In genomic region chr4:156185456-156185949, GRCm38 (mm10) we compare ENCODE assay signal across 9 mouse cellular contexts. TPM values are rescaled to one million over a fixed set of nuclear protein-coding genes. Genes with fewer than 3 reads are reported as not detected.
A peak's percentile ranks its signal among the peaks of the same experiment; 100 is the strongest.
DNase-seq lines count a peak whose midpoint lies in the region; ATAC-seq and TF ChIP-seq lines count a peak whose summit lies in the region.
"Had no signal": no experiment of that assay in that cellular context is flagged by ENCODE, and none has a peak within 500 bp of the region (broad histone marks: within the 10 kb centered on the region; RNA-seq: fewer than 3 reads in every experiment).

No protein-coding gene starts in this region.

- H3K27ac ChIP-seq in gastrocnemius, adult 2 months = peak overlapping the region; percentile 35; the same call in 1 of the 2 replicates
- H3K27ac ChIP-seq in forebrain, embryonic 14.5 days (ENCODE audit: low read depth, low read length) = peak overlapping the region; percentile 94
- H3K27ac ChIP-seq in liver, embryonic 16.5 days (ENCODE audit: low read length) = no peak overlapping the region; the same call in 1 of the 2 replicates

- peaks cover 75% of the 10 kb centered on the region for H3K4me1 ChIP-seq in E14TG2a.4 (replicated peaks; ENCODE audit: low read depth, low read length)
- peaks cover 59% of the 10 kb centered on the region for H3K4me1 ChIP-seq in forebrain, embryonic 14.5 days (ENCODE audit: control insufficient read depth, insufficient read depth, low read length)
- peaks cover 37% of the 10 kb centered on the region for H3K4me1 ChIP-seq in liver, embryonic 16.5 days (ENCODE audit: control insufficient read depth, low read depth, low read length)

- H3K4me2 ChIP-seq in forebrain, embryonic 14.5 days (ENCODE audit: low read length) = peak overlapping the region; percentile 81
- peak overlapping the region; percentile 51 for H3K4me2 ChIP-seq in liver, embryonic 16.5 days (ENCODE audit: low read depth, low read length)

- peak overlapping the region; percentile 80 for H3K9ac ChIP-seq in forebrain, embryonic 14.5 days (ENCODE audit: low read length)
- H3K9ac ChIP-seq in liver, embryonic 16.5 days (ENCODE audit: low read depth, low read length) = no peak overlapping the region

- H3K27me3 ChIP-seq in E14TG2a.4 (ENCODE audit: insufficient read depth, low read length) = no peaks in the 10 kb centered on the region
- no peaks in the 10 kb centered on the region for H3K27me3 ChIP-seq in forebrain, embryonic 14.5 days (replicated peaks; ENCODE audit: control insufficient read depth, insufficient read depth, low read length)
- no peaks in the 10 kb centered on the region for H3K27me3 ChIP-seq in liver, embryonic 16.5 days (ENCODE audit: control insufficient read depth, insufficient read depth, low read depth, low read length)

- intact Hi-C loops in gastrocnemius, adult 2 months (cut with DNase I) = no loop called here
- intact Hi-C loops in gastrocnemius, postnatal 36 days (cut with DNase I) = no loop called here

- DNase-seq in gastrocnemius, adult 2 months = no peak
- no peak for DNase-seq in gastrocnemius, postnatal 36 days
- no peak for DNase-seq in forebrain, embryonic 14.5 days (ENCODE audit: low spot score)
- no peak for DNase-seq in embryo, embryonic 10.5 days (ENCODE audit: low spot score)
- no peak for DNase-seq in cerebellum, postnatal 36 days
- no peak for DNase-seq in adrenal gland, adult (ENCODE audit: inconsistent age in 2 of 2, low spot score in 1 of 2)
- DNase-seq: spleen, adult 18-20 months had no signal

- H3K4me3 ChIP-seq in gastrocnemius, adult 2 months = peak overlapping the region; percentile 51
- H3K4me3 ChIP-seq in E14TG2a.4 (replicated peaks; ENCODE audit: low read length) = peak overlapping the region; percentile 93
- H3K4me3 ChIP-seq in forebrain, embryonic 14.5 days (ENCODE audit: low read depth, low read length) = peak overlapping the region; percentile 51
- H3K4me3 ChIP-seq in liver, embryonic 16.5 days (ENCODE audit: low read depth, low read length) = peak overlapping the region; percentile 35

- ATAC-seq in forebrain, embryonic 14.5 days = no peak
- peak; percentile 64 for ATAC-seq in liver, embryonic 16.5 days (ENCODE audit: low read depth)

- peaks cover 86% of the 10 kb centered on the region for H3K36me3 ChIP-seq in E14TG2a.4 (ENCODE audit: insufficient read depth, low read length)
- H3K36me3 ChIP-seq in forebrain, embryonic 14.5 days (ENCODE audit: control insufficient read depth, insufficient read depth, low read length) = peaks cover 31% of the 10 kb centered on the region
- no peaks in the 10 kb centered on the region for H3K36me3 ChIP-seq in liver, embryonic 16.5 days (ENCODE audit: control insufficient read depth, insufficient read depth)

- WGBS in forebrain, embryonic 14.5 days = 63% methylated on average over 13 of the region's 13 CpGs
- WGBS in liver, embryonic 16.5 days (ENCODE audit: insufficient replicate concordance) = 51% methylated on average over 13 of the region's 13 CpGs

- TF ChIP-seq CTCF in gastrocnemius, adult 2 months (IDR thresholded peaks at IDR 0.05) = no peak
- TF ChIP-seq CTCF in E14TG2a.4 (conservative IDR thresholded peaks at IDR 0.05; ENCODE audit: low read length) = no peak

- H3K9me3 ChIP-seq in E14TG2a.4 (ENCODE audit: low read length) = peaks cover 31% of the 10 kb centered on the region
- H3K9me3 ChIP-seq in forebrain, embryonic 14.5 days (replicated peaks; ENCODE audit: control insufficient read depth, low read length) = no peaks in the 10 kb centered on the region
- H3K9me3 ChIP-seq in liver, embryonic 16.5 days (replicated peaks; ENCODE audit: control insufficient read depth, low read length) = no peaks in the 10 kb centered on the region

RNA-seq across cellular contexts. Expression of gene Agrn, which starts 11.8 kb away (rescaled TPM):
- total RNA-seq in gastrocnemius, adult 2 months (2021) = 1 to 10 TPM; 6.9 to 8.0 TPM
- total RNA-seq in gastrocnemius, postnatal 36 days (2021) = 1 to 10 TPM; 7.0 to 8.6 TPM
- 72.2 and 88.4 TPM in 2 replicates for polyA plus RNA-seq in forebrain, embryonic 14.5 days (2014; fragmentation: Nextera tagmentation; extraction: Ambion mirVana)
- 6.7 and 7.7 TPM in 2 replicates for polyA plus RNA-seq in liver, embryonic 16.5 days (2015; fragmentation: Nextera tagmentation; extraction: Ambion mirVana)

RNA-seq across cellular contexts. Expression of gene Isg15, which starts 15.1 kb away (rescaled TPM):
- 1 to 10 TPM in 1 of 2 experiments, not detected in 1; 1.1 TPM for total RNA-seq in gastrocnemius, adult 2 months (2021)
- 1 to 10 TPM in 1 of 2 experiments, under 1 TPM in 1; 0.97 to 1.1 TPM for total RNA-seq in gastrocnemius, postnatal 36 days (2021)
- 0.61 and 1.1 TPM in 2 replicates for polyA plus RNA-seq in forebrain, embryonic 14.5 days (2014; fragmentation: Nextera tagmentation; extraction: Ambion mirVana)
- 6.1 and 6.9 TPM in 2 replicates for polyA plus RNA-seq in liver, embryonic 16.5 days (2015; fragmentation: Nextera tagmentation; extraction: Ambion mirVana)

RNA-seq across cellular contexts. Expression of gene AW011738, which starts 17.6 kb away (rescaled TPM):
- 1 to 10 TPM; 4.2 to 4.4 TPM for total RNA-seq in gastrocnemius, adult 2 months (2021)
- total RNA-seq in gastrocnemius, postnatal 36 days (2021) = 1 to 10 TPM; 2.8 to 4.4 TPM
- polyA plus RNA-seq in forebrain, embryonic 14.5 days (2014; fragmentation: Nextera tagmentation; extraction: Ambion mirVana) = 1.2 TPM in 2 replicates
- 1.0 and 1.2 TPM in 2 replicates for polyA plus RNA-seq in liver, embryonic 16.5 days (2015; fragmentation: Nextera tagmentation; extraction: Ambion mirVana)

RNA-seq across cellular contexts. Expression of gene Perm1, which starts 30.2 kb away (rescaled TPM):
- 100 to 1,000 TPM; 142 to 265 TPM for total RNA-seq in gastrocnemius, adult 2 months (2021)
- total RNA-seq in gastrocnemius, postnatal 36 days (2021) = 100 to 1,000 TPM; 144 to 172 TPM
- 0.83 and 0.99 TPM in 2 replicates for polyA plus RNA-seq in forebrain, embryonic 14.5 days (2014; fragmentation: Nextera tagmentation; extraction: Ambion mirVana)
- 0.14 and 0.40 TPM in 2 replicates for polyA plus RNA-seq in liver, embryonic 16.5 days (2015; fragmentation: Nextera tagmentation; extraction: Ambion mirVana)

RNA-seq across cellular contexts. Expression of gene Plekhn1, which starts 49.2 kb away (rescaled TPM):
- total RNA-seq in gastrocnemius, adult 2 months (2021) = 1 to 10 TPM; 5.8 to 7.6 TPM
- 1 to 10 TPM; 5.0 to 5.9 TPM for total RNA-seq in gastrocnemius, postnatal 36 days (2021)
- polyA plus RNA-seq in forebrain, embryonic 14.5 days (2014; fragmentation: Nextera tagmentation; extraction: Ambion mirVana) = 19.2 and 21.7 TPM in 2 replicates
- 3.8 and 4.1 TPM in 2 replicates for polyA plus RNA-seq in liver, embryonic 16.5 days (2015; fragmentation: Nextera tagmentation; extraction: Ambion mirVana)

Comparison
In these comparisons a context has a peak if more than half of its experiments do, and no peak if none do; other contexts are left out.
1. H3K4me3 ChIP-seq: peak in every context shown above with its lines; median percentile 93 in E14TG2a.4; 51 in gastrocnemius, adult 2 months; 51 in forebrain, embryonic 14.5 days; 35 in liver, embryonic 16.5 days.